Mouse (Mus musculus): ENCODE results near the gene Asic1. TPM values are rescaled to one million over a fixed set of nuclear protein-coding genes. Genes with fewer than 3 reads are reported as not detected.
"Not testable (repeated sequence)": the region's sequence is repeated elsewhere in the genome, so short reads cannot be mapped to it uniquely, and the experiment has no call there.

Gene Asic1
- total RNA-seq, 1 experiment from 2014 or later = not detected

GRCm38 (mm10) chr15:99725341-99726155 is 55.4 kb downstream of the Asic1 start, which contains the start of gene Cox14:
Gene Cox14, plus strand, starts transcription at chr15:99725618.
- ATAC-seq (replicated peaks in 1 of 2; ENCODE audit: insufficient read depth in 1 of 2, low FRiP score in 2 of 2, low TSS enrichment in 1 of 2, low read depth in 1 of 2, poor library complexity in 2 of 2, severe bottlenecking in 2 of 2) = peak; percentile 88 to 95

- no peak for ATAC-seq (replicated peaks in 1 of 2; ENCODE audit: insufficient read depth in 1 of 2, low FRiP score in 2 of 2, low TSS enrichment in 1 of 2, low read depth in 1 of 2, poor library complexity in 2 of 2, severe bottlenecking in 2 of 2)
Observed at GRCm38 (mm10) chr15:99726549-99726948, 56.4 kb downstream of the Asic1 start.

GRCm38 (mm10) chr15:99727039-99727438 is 56.9 kb downstream of the Asic1 start:
- not testable (repeated sequence) for ATAC-seq (replicated peaks in 1 of 2; ENCODE audit: insufficient read depth in 1 of 2, low FRiP score in 2 of 2, low TSS enrichment in 1 of 2, low read depth in 1 of 2, poor library complexity in 2 of 2, severe bottlenecking in 2 of 2)

- no peak for ATAC-seq (replicated peaks in 1 of 2; ENCODE audit: insufficient read depth in 1 of 2, low FRiP score in 2 of 2, low TSS enrichment in 1 of 2, low read depth in 1 of 2, poor library complexity in 2 of 2, severe bottlenecking in 2 of 2)
Observed at GRCm38 (mm10) chr15:99727525-99727924, 57.4 kb downstream of the Asic1 start.

GRCm38 (mm10) chr15:99728211-99728610 is 58.0 kb downstream of the Asic1 start:
- no peak for ATAC-seq (replicated peaks in 1 of 2; ENCODE audit: insufficient read depth in 1 of 2, low FRiP score in 2 of 2, low TSS enrichment in 1 of 2, low read depth in 1 of 2, poor library complexity in 2 of 2, severe bottlenecking in 2 of 2)

GRCm38 (mm10) chr15:99729056-99729783 is 59.1 kb downstream of the Asic1 start:
- ATAC-seq (replicated peaks in 1 of 2; ENCODE audit: insufficient read depth in 1 of 2, low FRiP score in 2 of 2, low TSS enrichment in 1 of 2, low read depth in 1 of 2, poor library complexity in 2 of 2, severe bottlenecking in 2 of 2) = no peak

- ATAC-seq (replicated peaks in 1 of 2; ENCODE audit: insufficient read depth in 1 of 2, low FRiP score in 2 of 2, low TSS enrichment in 1 of 2, low read depth in 1 of 2, poor library complexity in 2 of 2, severe bottlenecking in 2 of 2) = no peak
Observed at GRCm38 (mm10) chr15:99731167-99731566, 61.0 kb downstream of the Asic1 start.

GRCm38 (mm10) chr15:99731678-99732077 is 61.5 kb downstream of the Asic1 start:
- no peak for ATAC-seq (replicated peaks in 1 of 2; ENCODE audit: insufficient read depth in 1 of 2, low FRiP score in 2 of 2, low TSS enrichment in 1 of 2, low read depth in 1 of 2, poor library complexity in 2 of 2, severe bottlenecking in 2 of 2)

GRCm38 (mm10) chr15:99733186-99733585 is 63.0 kb downstream of the Asic1 start:
- no peak for ATAC-seq (replicated peaks in 1 of 2; ENCODE audit: insufficient read depth in 1 of 2, low FRiP score in 2 of 2, low TSS enrichment in 1 of 2, low read depth in 1 of 2, poor library complexity in 2 of 2, severe bottlenecking in 2 of 2)

- ATAC-seq (replicated peaks in 1 of 2; ENCODE audit: insufficient read depth in 1 of 2, low FRiP score in 2 of 2, low TSS enrichment in 1 of 2, low read depth in 1 of 2, poor library complexity in 2 of 2, severe bottlenecking in 2 of 2) = no peak
Observed at GRCm38 (mm10) chr15:99735631-99736030, 65.5 kb downstream of the Asic1 start.

- no peak for ATAC-seq (replicated peaks in 1 of 2; ENCODE audit: insufficient read depth in 1 of 2, low FRiP score in 2 of 2, low TSS enrichment in 1 of 2, low read depth in 1 of 2, poor library complexity in 2 of 2, severe bottlenecking in 2 of 2)
Observed at GRCm38 (mm10) chr15:99736675-99737074, 66.5 kb downstream of the Asic1 start.

GRCm38 (mm10) chr15:99740229-99740628 is 70.1 kb downstream of the Asic1 start:
- no peak for ATAC-seq (replicated peaks in 1 of 2; ENCODE audit: insufficient read depth in 1 of 2, low FRiP score in 2 of 2, low TSS enrichment in 1 of 2, low read depth in 1 of 2, poor library complexity in 2 of 2, severe bottlenecking in 2 of 2)

Other genes starting within 250 kb of the Asic1 start
- gene Nckap5l, start 212.6 kb upstream of the Asic1 start, total RNA-seq (2017) = 0.89 and 1.8 TPM in 2 replicates
- gene Bcdin3d, start 195.6 kb upstream of the Asic1 start, total RNA-seq (2017) = 7.1 and 7.2 TPM in 2 replicates
- not detected in 2 replicates for gene Faim2, start 142.2 kb upstream of the Asic1 start, total RNA-seq (2017)
- not detected in 2 replicates for gene Aqp2, start 91.3 kb upstream of the Asic1 start, total RNA-seq (2017)
- gene Aqp5, start 79.6 kb upstream of the Asic1 start, total RNA-seq (2017) = not detected in 2 replicates
- not detected in 2 replicates for gene Aqp6, start 69.0 kb upstream of the Asic1 start, total RNA-seq (2017)
- gene Racgap1, start 18.7 kb upstream of the Asic1 start, total RNA-seq (2017) = 47.7 and 50.2 TPM in 2 replicates
- 29.7 and 39.1 TPM in 2 replicates for gene Smarcd1, start 31.8 kb downstream of the Asic1 start, total RNA-seq (2017)
- not detected in 2 replicates for gene Gm17349, start 35.1 kb downstream of the Asic1 start, total RNA-seq (2017)
- gene Gpd1, start 47.1 kb downstream of the Asic1 start, total RNA-seq (2017) = 0.74 and 1.7 TPM in 2 replicates
- 26.8 and 41.8 TPM in 2 replicates for gene Cox14, start 55.2 kb downstream of the Asic1 start, total RNA-seq (2017)
- gene Cers5, start 102.5 kb downstream of the Asic1 start, total RNA-seq (2017) = 46.2 and 48.5 TPM in 2 replicates
- gene Lima1, start 205.1 kb downstream of the Asic1 start, total RNA-seq (2017) = 6.4 and 6.5 TPM in 2 replicates

All from hematopoietic stem cell, adult 5-6 weeks (primary cell).